Mouse (Mus musculus) limb, embryonic 10.5 days (tissue): Measurements from ENCODE around the gene Arhgap25. TPM values are rescaled to one million over a fixed set of nuclear protein-coding genes. Genes with fewer than 3 reads are reported as not detected.
"Not testable (repeated sequence)": the region's sequence is repeated elsewhere in the genome, so short reads cannot be mapped to it uniquely, and the experiment has no call there.

Source experiments
- DNase-seq: peaks from one replicate; pipeline ENCODE4 v3.0.0-alpha.2; 2017; ENCODE audit warnings: low spot score
- H3K27ac ChIP-seq: fragments of 300-500 bp; sonication (generic); 2 replicates; pipeline ENCODE4 v1.5.1; 2016; ENCODE audit warnings: mild to moderate bottlenecking
- H3K27me3 ChIP-seq: fragments of 300-500 bp; sonication (generic); 2 replicates; pipeline ENCODE4 v1.6.1; 2016; ENCODE audit warnings: low read depth, mild to moderate bottlenecking; ENCODE audit not compliant: poor library complexity, severe bottlenecking
- H3K36me3 ChIP-seq: fragments of 300-500 bp; sonication (generic); 2 replicates; pipeline ENCODE4 v1.6.1; 2016; ENCODE audit warnings: mild to moderate bottlenecking, moderate library complexity
- H3K4me1 ChIP-seq: fragments of 300-500 bp; sonication (generic); 2 replicates; pipeline ENCODE4 v1.6.1; 2016
- H3K4me3 ChIP-seq: fragments of 300-500 bp; sonication (generic); 2 replicates; pipeline ENCODE4 v1.5.1; 2016; ENCODE audit warnings: mild to moderate bottlenecking, moderate library complexity
- H3K9me3 ChIP-seq: fragments of 300-500 bp; sonication (generic); replicated peaks from 2 replicates; pipeline ENCODE4 v1.6.1; 2016; ENCODE audit warnings: mild to moderate bottlenecking
- WGBS: fragments of 180-500 bp; shearing (Covaris S2); methylation state at CpG from one replicate; pipeline ENCODE4 v1.1.7; 2016; 5-methylcytosine and 5-hydroxymethylcytosine counted together
- polyA plus RNA-seq: library from polyadenylated mRNA; unstranded; fragments of >200 nt; fragmentation: Nextera tagmentation; extraction: Ambion mirVana; gene quantifications from 2 replicates; pipeline ENCODE4 v1.2.1, GENCODE M21; 2016

Arhgap25 gene
- polyA plus RNA-seq, 1 experiment from 2014 or later = 2.3 TPM

- no peaks in the 10 kb centered on the region for H3K9me3 ChIP-seq
- H3K36me3 ChIP-seq = no peaks in the 10 kb centered on the region
- no peak overlapping the region for H3K4me3 ChIP-seq
- H3K27ac ChIP-seq = no peak overlapping the region
- no peaks in the 10 kb centered on the region for H3K27me3 ChIP-seq
- no peak for DNase-seq
- 87% methylated on average over 6 of the region's 6 CpGs for WGBS
- H3K4me1 ChIP-seq = no peaks in the 10 kb centered on the region
Measured at GRCm38 (mm10) chr6:87527846-87528557, 5.1 kb downstream of the Arhgap25 start.

DNA sequence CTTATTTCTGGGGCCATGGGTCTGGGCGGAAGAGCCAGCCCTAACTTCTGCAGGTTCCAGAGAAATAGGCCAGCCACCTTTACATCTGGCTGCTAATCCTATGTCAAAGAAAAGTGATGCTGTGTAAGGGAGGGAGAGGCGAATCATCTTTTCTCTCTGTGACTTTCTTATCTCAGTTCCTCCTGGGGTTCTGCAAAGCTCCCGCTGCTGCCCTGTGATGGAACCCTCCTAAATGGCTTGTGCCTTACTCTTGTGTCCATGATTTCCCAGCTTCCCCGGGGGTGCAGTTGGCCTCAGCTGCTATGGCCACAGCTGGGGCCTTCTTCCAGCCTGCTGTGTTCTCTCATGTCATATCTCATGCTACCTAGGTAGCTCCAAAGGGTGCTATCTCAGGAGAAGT lies 5.7 kb downstream of the Arhgap25 start:
- Histone ChIP-seq H3K27ac (no peak overlapping the region), H3K9me3 (no peaks in the 10 kb centered on the region), H3K27me3 (no peaks in the 10 kb centered on the region), H3K4me1 (no peaks in the 10 kb centered on the region), H3K4me3 (no peak overlapping the region), H3K36me3 (no peaks in the 10 kb centered on the region)
- WGBS = 87% methylated on average over 4 of the region's 4 CpGs
- no peak for DNase-seq

DNA sequence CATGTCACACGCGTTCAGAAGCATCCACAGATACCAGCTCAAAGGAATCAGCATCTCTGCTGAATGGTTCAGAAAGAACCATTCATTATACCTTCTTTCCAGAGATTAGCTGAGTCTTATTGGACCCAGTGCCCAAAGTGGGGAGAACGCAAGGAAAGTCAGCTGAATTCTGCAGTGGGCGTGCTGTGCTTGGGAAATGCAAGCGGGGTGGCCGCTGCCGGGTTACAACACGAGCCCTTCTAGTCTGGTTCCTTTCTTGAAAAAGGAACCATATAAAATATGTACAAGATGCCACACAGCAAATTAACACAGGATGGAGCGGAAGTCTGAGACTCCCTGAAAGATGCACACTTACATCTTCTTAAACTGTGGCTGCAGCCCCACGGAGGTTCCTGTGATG lies 7.9 kb downstream of the Arhgap25 start:
- DNase-seq = no peak
- WGBS = 94% methylated on average over 10 of the region's 10 CpGs

GRCm38 (mm10) chr6:87524281-87524680 lies 8.8 kb downstream of the Arhgap25 start:
- Histone ChIP-seq H3K4me3 (no peak overlapping the region), H3K27me3 (no peaks in the 10 kb centered on the region), H3K9me3 (no peaks in the 10 kb centered on the region), H3K4me1 (no peaks in the 10 kb centered on the region), H3K36me3 (no peaks in the 10 kb centered on the region), H3K27ac (no peak overlapping the region)
- WGBS = 89% methylated on average over 4 of the region's 4 CpGs
- no peak for DNase-seq

More for the DNA sequence above, 7.9 kb downstream of the Arhgap25 start:
- no peak overlapping the region for H3K27ac ChIP-seq
- H3K27me3 ChIP-seq = no peaks in the 10 kb centered on the region
- no peaks in the 10 kb centered on the region for H3K9me3 ChIP-seq
- no peaks in the 10 kb centered on the region for H3K36me3 ChIP-seq
- no peaks in the 10 kb centered on the region for H3K4me1 ChIP-seq
- no peak overlapping the region for H3K4me3 ChIP-seq

DNA sequence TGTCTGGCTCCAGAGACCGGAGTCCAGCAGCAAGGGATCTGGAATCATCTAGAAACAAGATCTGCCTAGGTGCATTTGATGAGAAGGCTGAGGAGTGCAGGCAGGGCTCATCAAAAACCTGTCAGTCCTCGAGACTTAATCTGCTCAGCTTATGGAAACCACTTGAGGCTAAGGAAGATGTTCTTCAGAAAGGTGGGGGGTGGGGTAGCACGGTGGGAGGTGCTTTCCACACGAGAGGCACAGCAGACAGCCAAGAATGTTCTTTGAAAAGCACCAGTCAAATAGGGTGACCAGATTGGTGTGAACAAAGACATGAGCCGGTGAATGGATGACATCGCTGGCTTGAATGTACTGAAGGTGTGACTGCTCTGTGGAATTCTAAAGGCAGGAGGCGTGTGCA lies 9.3 kb downstream of the Arhgap25 start:
- Histone ChIP-seq H3K27me3 (no peaks in the 10 kb centered on the region), H3K4me1 (no peaks in the 10 kb centered on the region), H3K9me3 (no peaks in the 10 kb centered on the region), H3K27ac (no peak overlapping the region), H3K36me3 (no peaks in the 10 kb centered on the region), H3K4me3 (no peak overlapping the region)
- 80% methylated on average over 7 of the region's 7 CpGs for WGBS
- DNase-seq = no peak

- no peaks in the 10 kb centered on the region for H3K4me1 ChIP-seq
- no peak overlapping the region for H3K27ac ChIP-seq
- H3K4me3 ChIP-seq = no peak overlapping the region
- no peaks in the 10 kb centered on the region for H3K9me3 ChIP-seq
- H3K27me3 ChIP-seq = no peaks in the 10 kb centered on the region
- WGBS = 90% methylated on average over 2 of the region's 2 CpGs
- no peaks in the 10 kb centered on the region for H3K36me3 ChIP-seq
- no peak for DNase-seq
Measured at GRCm38 (mm10) chr6:87523085-87523484, 10.0 kb downstream of the Arhgap25 start.

GRCm38 (mm10) chr6:87522236-87522635 lies 10.8 kb downstream of the Arhgap25 start:
- Histone ChIP-seq H3K27ac (no peak overlapping the region), H3K36me3 (no peaks in the 10 kb centered on the region), H3K9me3 (no peaks in the 10 kb centered on the region), H3K4me1 (no peaks in the 10 kb centered on the region), H3K4me3 (no peak overlapping the region), H3K27me3 (no peaks in the 10 kb centered on the region)
- DNase-seq = no peak
- 32% methylated on average over 3 of the region's 3 CpGs for WGBS

- 87% methylated on average over 6 of the region's 6 CpGs for WGBS
- not testable (repeated sequence) for H3K9me3 ChIP-seq, H3K4me3 ChIP-seq, DNase-seq, H3K27ac ChIP-seq, H3K4me1 ChIP-seq, H3K36me3 ChIP-seq, H3K27me3 ChIP-seq
Measured at GRCm38 (mm10) chr6:87521705-87522104, 11.4 kb downstream of the Arhgap25 start.

- Histone ChIP-seq H3K4me1 (no peaks in the 10 kb centered on the region), H3K27ac (no peak overlapping the region), H3K36me3 (no peaks in the 10 kb centered on the region), H3K4me3 (no peak overlapping the region), H3K27me3 (no peaks in the 10 kb centered on the region), H3K9me3 (no peaks in the 10 kb centered on the region)
- DNase-seq = no peak
- WGBS = 88% methylated on average over 8 of the region's 8 CpGs
Measured at GRCm38 (mm10) chr6:87520572-87520971, 12.5 kb downstream of the Arhgap25 start.

DNA sequence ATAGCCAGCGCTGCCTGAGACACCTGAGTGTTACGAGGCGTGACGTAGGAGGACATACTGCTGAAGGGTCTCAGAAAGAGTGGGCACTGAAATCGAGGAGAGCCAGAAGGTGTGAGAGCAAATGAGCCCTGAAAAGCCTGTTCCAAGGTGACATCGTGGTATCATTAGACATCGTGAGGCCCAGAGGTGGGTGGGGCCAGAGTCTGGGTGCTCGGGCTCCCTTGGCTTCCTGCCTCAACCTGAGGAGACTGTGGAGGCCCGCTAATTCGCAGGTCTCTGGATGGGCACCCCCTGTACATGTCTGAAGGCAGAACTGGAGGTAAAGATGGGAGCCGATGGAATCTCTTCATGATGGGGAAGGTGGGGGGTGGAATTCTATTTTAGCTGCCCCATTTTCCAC lies 13.2 kb downstream of the Arhgap25 start:
- no peak for DNase-seq
- no peaks in the 10 kb centered on the region for H3K36me3 ChIP-seq
- no peak overlapping the region for H3K27ac ChIP-seq
- H3K9me3 ChIP-seq = no peaks in the 10 kb centered on the region
- WGBS = 89% methylated on average over 11 of the region's 11 CpGs
- H3K27me3 ChIP-seq = no peaks in the 10 kb centered on the region
- no peak overlapping the region for H3K4me3 ChIP-seq
- no peaks in the 10 kb centered on the region for H3K4me1 ChIP-seq

GRCm38 (mm10) chr6:87518622-87519021 lies 14.4 kb downstream of the Arhgap25 start:
- no peak overlapping the region for H3K27ac ChIP-seq
- no peaks in the 10 kb centered on the region for H3K4me1 ChIP-seq
- H3K9me3 ChIP-seq = no peaks in the 10 kb centered on the region
- H3K4me3 ChIP-seq = no peak overlapping the region
- DNase-seq = no peak
- H3K36me3 ChIP-seq = no peaks in the 10 kb centered on the region
- H3K27me3 ChIP-seq = no peaks in the 10 kb centered on the region
- WGBS = 95% methylated on average over 10 of the region's 10 CpGs

- no peaks in the 10 kb centered on the region for H3K4me1 ChIP-seq
- 90% methylated on average over 4 of the region's 4 CpGs for WGBS
- no peaks in the 10 kb centered on the region for H3K27me3 ChIP-seq
- no peak overlapping the region for H3K27ac ChIP-seq
- DNase-seq = no peak
- no peak overlapping the region for H3K4me3 ChIP-seq
- no peaks in the 10 kb centered on the region for H3K9me3 ChIP-seq
- no peaks in the 10 kb centered on the region for H3K36me3 ChIP-seq
Measured at GRCm38 (mm10) chr6:87517753-87518409, 15.2 kb downstream of the Arhgap25 start.

DNA sequence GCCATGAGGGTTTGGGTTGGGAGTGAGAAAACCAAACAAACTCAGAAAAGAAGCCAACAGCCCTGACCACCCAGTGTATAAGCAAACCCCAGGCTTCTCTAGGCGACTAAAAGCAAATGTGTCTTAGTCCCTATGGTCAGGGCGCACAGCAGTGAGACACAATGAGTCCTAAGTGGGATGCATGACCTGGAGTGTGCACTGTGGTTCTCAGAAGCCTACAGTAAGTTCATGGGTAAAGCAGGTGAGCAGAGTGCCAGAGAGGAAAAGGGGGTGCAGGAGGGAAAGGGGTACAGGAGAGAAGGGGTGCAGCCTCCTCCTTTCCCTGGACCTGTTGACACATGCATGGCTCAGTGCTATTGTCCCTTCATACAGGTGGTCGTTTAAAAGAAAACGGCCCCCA lies 18.7 kb downstream of the Arhgap25 start:
- Histone ChIP-seq H3K4me1 (no peaks in the 10 kb centered on the region), H3K4me3 (no peak overlapping the region), H3K27me3 (no peaks in the 10 kb centered on the region), H3K9me3 (no peaks in the 10 kb centered on the region), H3K27ac (no peak overlapping the region), H3K36me3 (no peaks in the 10 kb centered on the region)
- WGBS = 87% methylated on average over 4 of the region's 4 CpGs
- DNase-seq = no peak
